Mouse (Mus musculus): ENCODE data around the gene Uba7.

Uba7 gene

GRCm38 (mm10) chr9:107975399-107976386 lies at the start of gene Uba7:
Gene Uba7, plus strand, starts transcription at chr9:107975505.
- peak; percentile 34 for DNase-seq (ENCODE audit: low spot score)

- DNase-seq (ENCODE audit: low spot score): no peak
Measured at GRCm38 (mm10) chr9:107926920-107927420, 48.3 kb upstream of the Uba7 start.

- no peak for DNase-seq (ENCODE audit: low spot score)
Measured at GRCm38 (mm10) chr9:107927749-107928148, 47.6 kb upstream of the Uba7 start.

GRCm38 (mm10) chr9:107928169-107928568 lies 47.1 kb upstream of the Uba7 start, which contains the start of gene Actl11:
Gene Actl11, plus strand, starts transcription at chr9:107928469.
- no peak for DNase-seq (ENCODE audit: low spot score)

GRCm38 (mm10) chr9:107932221-107932620 lies 43.1 kb upstream of the Uba7 start:
- DNase-seq (ENCODE audit: low spot score): no peak

- DNase-seq (ENCODE audit: low spot score): no peak
Measured at GRCm38 (mm10) chr9:107934146-107934545, 41.2 kb upstream of the Uba7 start.

- no peak for DNase-seq (ENCODE audit: low spot score)
Measured at GRCm38 (mm10) chr9:107935374-107935773, 39.9 kb upstream of the Uba7 start, which contains the start of gene Camkv. Gene Camkv, plus strand, starts transcription at chr9:107935674.

GRCm38 (mm10) chr9:107935790-107936214 lies 39.5 kb upstream of the Uba7 start:
- DNase-seq (ENCODE audit: low spot score): peak; percentile 29

GRCm38 (mm10) chr9:107936215-107936822 lies 39.0 kb upstream of the Uba7 start:
- DNase-seq (ENCODE audit: low spot score): no peak

- DNase-seq (ENCODE audit: low spot score): no peak
Measured at GRCm38 (mm10) chr9:107936831-107937230, 38.5 kb upstream of the Uba7 start.

- no peak for DNase-seq (ENCODE audit: low spot score)
Measured at GRCm38 (mm10) chr9:107947241-107948194, 27.8 kb upstream of the Uba7 start.

GRCm38 (mm10) chr9:107949184-107949921 lies 26.0 kb upstream of the Uba7 start:
- no peak for DNase-seq (ENCODE audit: low spot score)

- no peak for DNase-seq (ENCODE audit: low spot score)
Measured at GRCm38 (mm10) chr9:107949922-107950235, 25.4 kb upstream of the Uba7 start, which contains the start of gene Traip. Gene Traip, plus strand, starts transcription at chr9:107950136.

GRCm38 (mm10) chr9:107950460-107951355 lies 24.6 kb upstream of the Uba7 start:
- DNase-seq (ENCODE audit: low spot score): peak; percentile 94

GRCm38 (mm10) chr9:107955613-107956289 lies 19.6 kb upstream of the Uba7 start:
- DNase-seq (ENCODE audit: low spot score): no peak

- no peak for DNase-seq (ENCODE audit: low spot score)
Measured at GRCm38 (mm10) chr9:107957141-107957540, 18.2 kb upstream of the Uba7 start.

- DNase-seq (ENCODE audit: low spot score): no peak
Measured at GRCm38 (mm10) chr9:107959896-107960295, 15.4 kb upstream of the Uba7 start.

GRCm38 (mm10) chr9:107960928-107961327 lies 14.4 kb upstream of the Uba7 start:
- DNase-seq (ENCODE audit: low spot score): no peak

GRCm38 (mm10) chr9:107961351-107961762 lies 13.9 kb upstream of the Uba7 start:
- no peak for DNase-seq (ENCODE audit: low spot score)

Measured in urinary bladder, postnatal 14 days (tissue).